Mouse (Mus musculus): ENCODE data around the gene Olfr1411.

The Olfr1411 gene

GRCm38 (mm10) chr1:92594111-92594510, at the start of gene Olfr1411:
Gene Olfr1411, plus strand, starts transcription at chr1:92594411.
- DNase-seq (ENCODE audit: low spot score in 2 of 2), result no peak

GRCm38 (mm10) chr1:92545929-92546328, 48.3 kb upstream of the Olfr1411 start:
- DNase-seq (ENCODE audit: low spot score in 2 of 2), result no peak

- DNase-seq (ENCODE audit: low spot score in 2 of 2), result no peak
These were observed 23.2 kb upstream of the Olfr1411 start, which contains the start of gene Olfr1413 for GRCm38 (mm10) chr1:92571022-92571421. Gene Olfr1413, plus strand, starts transcription at chr1:92571322.

DNA sequence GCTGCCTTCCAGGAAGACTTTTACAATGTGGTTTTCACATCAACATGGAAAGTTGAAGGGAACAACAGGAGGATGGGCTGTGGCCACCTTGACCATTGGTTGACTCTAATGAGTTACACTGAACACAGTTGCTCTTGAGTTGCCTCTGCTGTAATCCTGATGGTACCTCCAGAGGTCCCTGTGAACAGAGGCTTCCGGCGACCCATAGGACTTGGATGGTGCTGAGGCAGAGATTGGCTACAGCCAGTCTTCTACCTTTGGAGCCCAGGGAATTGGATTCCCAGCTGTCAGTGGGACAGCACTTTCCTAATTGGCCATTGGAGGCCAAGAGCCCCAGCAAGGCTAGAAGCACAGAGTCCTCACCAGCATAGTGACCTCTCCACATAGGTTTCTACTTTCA, 8.7 kb upstream of the Olfr1411 start, which contains the start of gene Olfr1412:
Gene Olfr1412, plus strand, starts transcription at position 301 of the 400 bp plus-strand sequence.
- no peak for DNase-seq (ENCODE audit: low spot score in 2 of 2)

DNA sequence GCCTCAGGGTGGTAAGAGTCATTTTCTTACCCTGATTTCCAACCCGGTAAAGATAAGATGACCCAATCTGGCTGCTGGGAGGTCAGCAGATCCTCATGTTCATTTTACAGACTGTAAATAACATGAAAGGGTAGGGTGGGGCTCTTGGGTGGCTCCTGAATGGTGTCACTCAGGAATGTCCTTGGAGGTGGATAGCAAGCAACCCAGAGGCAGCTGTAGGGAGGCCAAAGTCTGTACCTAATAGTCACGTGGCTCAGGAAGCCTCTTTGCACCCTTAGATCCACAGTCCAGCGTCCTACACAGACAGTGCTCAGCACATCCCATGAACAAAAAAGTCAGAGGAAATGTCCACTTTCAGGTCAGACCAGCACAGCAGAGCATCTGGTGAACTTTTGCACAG, 1.8 kb downstream of the Olfr1411 start:
- no peak for DNase-seq (ENCODE audit: low spot score in 2 of 2)

DNA sequence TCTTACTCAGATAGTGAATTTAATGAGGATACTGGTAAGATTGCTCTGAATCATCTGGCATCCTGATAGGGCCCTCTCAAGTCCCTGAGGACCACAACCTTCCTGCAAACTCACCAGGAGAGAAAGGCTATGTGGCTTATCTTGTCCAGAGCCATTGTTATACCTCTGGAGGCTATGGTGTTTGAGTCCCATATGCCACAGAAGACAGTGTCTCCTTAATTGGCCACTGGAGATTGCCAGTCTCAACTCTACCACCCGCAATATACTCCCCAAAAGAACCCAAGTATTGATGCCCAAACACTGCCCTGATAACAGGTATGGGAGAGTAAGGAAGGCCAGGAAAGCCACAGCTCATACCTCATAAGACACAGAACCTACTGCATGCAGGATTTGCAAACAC, 11.3 kb downstream of the Olfr1411 start, which contains the start of gene Olfr1410:
Gene Olfr1410, plus strand, starts transcription at position 301 of the 400 bp plus-strand sequence.
- no peak for DNase-seq (ENCODE audit: low spot score in 2 of 2)

DNA sequence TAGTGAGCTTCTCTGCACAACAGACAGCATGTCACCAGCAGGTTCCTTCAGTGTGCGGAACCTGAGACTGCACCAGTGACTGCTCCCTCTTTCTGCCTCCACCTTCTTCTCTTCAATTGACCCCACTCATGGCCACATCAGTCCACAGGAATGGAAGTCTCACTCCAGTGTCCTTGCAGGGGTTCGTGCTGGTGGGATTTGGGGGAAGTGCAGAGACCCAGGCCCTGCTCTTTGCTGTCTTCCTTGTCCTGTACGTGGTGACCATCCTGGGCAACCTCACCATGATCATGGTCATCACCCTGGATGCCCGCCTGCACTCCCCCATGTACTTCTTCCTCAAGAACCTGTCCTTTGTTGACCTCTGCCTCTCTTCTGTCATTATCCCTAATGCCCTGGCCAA, 13.5 kb downstream of the Olfr1411 start:
- no peak for DNase-seq (ENCODE audit: low spot score in 2 of 2)

DNA sequence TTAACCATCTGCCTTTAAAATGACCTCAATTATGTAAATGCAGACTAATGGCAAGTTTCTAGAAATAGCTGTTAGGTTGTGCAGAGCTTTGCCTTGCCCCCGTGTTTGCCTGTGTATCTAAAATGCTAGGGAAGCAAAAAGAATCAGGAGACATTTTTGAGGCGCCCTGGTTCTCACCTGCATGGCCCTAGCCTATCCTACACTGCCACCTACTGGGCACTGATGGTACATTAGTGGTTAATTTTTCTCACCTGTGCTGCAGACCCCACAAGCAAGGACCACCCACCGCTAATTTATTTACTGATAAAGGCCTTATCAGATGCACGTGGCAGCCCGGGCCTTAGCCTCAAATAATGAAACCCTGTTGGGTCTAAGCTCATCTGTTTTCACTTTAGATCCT, 16.8 kb downstream of the Olfr1411 start:
- DNase-seq (ENCODE audit: low spot score in 2 of 2), result peak in 1 of 2 experiments; percentile 67

GRCm38 (mm10) chr1:92613175-92613574, 19.0 kb downstream of the Olfr1411 start:
- DNase-seq (ENCODE audit: low spot score in 2 of 2), result no peak

GRCm38 (mm10) chr1:92614516-92614915, 20.3 kb downstream of the Olfr1411 start:
- DNase-seq (ENCODE audit: low spot score in 2 of 2), result peak in 1 of 2 experiments; percentile 30

GRCm38 (mm10) chr1:92616046-92616445, 21.8 kb downstream of the Olfr1411 start:
- DNase-seq (ENCODE audit: low spot score in 2 of 2), result no peak

DNA sequence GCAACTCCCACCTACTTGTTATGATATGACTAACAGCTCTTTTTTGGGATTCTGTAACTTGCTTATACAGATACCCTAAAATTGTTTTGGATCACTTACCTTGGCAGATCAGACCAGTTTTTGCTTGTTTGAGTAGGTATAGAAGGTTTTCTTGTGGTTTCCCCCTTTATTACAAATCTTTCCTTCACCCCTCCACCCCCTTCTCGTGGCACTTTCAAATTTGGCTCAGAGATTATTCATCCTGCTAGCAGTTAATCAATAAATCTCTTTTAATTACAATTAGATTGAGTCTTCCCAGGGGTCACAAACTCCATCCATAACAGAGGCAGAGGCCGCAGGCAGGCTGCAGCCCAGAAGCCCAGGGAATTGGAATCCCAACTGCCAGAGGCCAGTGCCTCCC, 23.3 kb downstream of the Olfr1411 start, which contains the start of gene Olfr12:
Gene Olfr12, plus strand, starts transcription at position 301 of the 400 bp plus-strand sequence.
- DNase-seq (ENCODE audit: low spot score in 2 of 2), result no peak

DNA sequence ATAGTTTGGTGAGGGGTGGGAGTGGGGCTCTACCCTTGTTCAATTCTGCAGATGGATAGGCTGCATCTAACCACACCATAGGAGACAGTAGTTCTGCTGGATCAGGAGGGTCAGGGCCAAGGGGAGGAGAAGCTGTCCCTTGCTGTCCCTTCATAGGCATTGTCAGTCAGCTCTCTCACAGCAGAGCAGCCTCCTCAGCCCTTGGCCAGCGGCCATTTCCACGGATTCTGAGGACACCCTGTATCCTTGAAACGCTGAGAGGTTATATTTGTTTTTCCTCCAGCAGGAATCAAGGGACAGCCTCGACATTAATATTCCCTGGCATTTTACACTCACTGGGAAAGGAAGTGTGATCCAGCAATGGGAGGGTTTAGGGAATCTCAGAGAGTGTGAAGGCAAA, 24.1 kb downstream of the Olfr1411 start:
- DNase-seq (ENCODE audit: low spot score in 2 of 2), result no peak

DNA sequence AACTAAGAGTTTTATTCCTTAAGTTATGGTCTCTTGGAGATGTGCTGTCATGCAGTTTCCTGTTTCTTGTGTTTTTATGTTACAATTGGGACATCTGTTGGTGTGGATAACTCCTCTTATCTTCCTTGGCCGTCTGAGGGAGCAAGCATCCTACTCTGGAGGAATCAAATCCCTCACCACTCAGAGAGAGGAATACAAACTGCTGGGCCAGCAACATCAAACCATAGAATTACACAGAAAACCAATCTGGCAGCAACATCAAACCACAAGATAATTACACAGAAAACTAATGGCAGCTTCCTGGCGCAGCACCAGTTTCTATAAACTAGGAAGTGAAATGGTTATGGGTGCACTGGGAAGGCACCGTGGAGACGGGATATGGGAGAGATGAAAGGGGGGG, 34.0 kb downstream of the Olfr1411 start:
- no peak for DNase-seq (ENCODE audit: low spot score in 2 of 2)

GRCm38 (mm10) chr1:92632196-92632595, 38.0 kb downstream of the Olfr1411 start:
- no peak for DNase-seq (ENCODE audit: low spot score in 2 of 2)

DNA sequence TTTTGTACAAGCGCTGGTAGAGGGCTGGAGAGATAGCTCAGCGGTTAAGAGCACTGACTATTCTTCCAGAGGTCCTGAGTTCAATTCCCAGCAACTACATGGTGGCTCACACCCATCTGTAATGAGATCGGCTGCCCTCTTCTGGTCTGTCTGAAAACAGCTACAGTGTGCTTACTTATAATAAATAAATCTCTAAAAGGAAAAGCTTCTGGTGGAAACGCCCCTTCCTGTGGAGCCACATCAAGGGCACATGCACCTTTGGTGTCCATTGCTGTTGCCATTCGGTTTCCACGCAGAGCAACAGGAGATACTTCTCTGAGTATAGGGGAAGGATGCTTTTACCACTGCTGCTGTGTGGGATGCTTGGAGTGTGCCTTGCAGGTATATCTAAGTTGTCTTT, 38.7 kb downstream of the Olfr1411 start:
- no peak for DNase-seq (ENCODE audit: low spot score in 2 of 2)

DNA sequence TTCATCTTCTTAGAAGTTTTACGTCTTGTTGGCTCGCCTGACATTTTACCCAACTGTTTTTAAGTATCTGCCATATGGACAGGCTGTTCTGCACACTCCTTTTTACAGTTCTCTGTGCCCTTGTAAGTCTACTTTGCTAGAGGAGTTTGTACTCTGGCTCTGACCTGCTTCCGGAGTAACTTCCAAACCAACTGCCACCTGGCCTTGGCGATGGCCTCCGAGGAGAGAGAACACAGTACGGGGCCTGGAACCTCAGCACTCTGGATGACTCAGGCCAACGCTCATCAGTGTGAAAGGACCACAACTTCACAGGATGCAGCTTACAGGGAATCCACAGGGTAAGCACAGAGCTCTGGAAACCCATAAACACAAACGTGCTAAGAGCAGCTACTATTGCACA, 39.5 kb downstream of the Olfr1411 start:
- DNase-seq (ENCODE audit: low spot score in 2 of 2), result no peak

DNA sequence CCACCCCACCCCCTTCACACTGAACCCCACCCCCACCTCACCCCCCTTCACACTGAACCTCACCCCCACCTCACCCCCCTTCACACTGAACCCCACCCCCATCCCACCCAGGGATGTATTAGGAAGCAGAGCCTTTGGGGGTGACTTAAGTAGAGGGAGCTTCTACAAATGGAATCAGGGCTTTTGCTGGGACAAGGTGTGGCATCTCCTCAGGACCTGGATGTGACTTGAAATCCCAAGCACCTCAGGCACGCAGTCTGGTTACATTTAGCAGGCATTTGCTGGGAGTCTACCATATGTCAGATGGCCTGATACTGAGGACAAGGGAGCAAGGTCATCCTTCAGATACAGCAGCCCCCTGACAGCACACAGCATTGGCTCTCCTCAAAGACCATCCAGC, 40.4 kb downstream of the Olfr1411 start:
- DNase-seq (ENCODE audit: low spot score in 2 of 2), result no peak

GRCm38 (mm10) chr1:92634976-92635599, 40.9 kb downstream of the Olfr1411 start:
- no peak for DNase-seq (ENCODE audit: low spot score in 2 of 2)

DNA sequence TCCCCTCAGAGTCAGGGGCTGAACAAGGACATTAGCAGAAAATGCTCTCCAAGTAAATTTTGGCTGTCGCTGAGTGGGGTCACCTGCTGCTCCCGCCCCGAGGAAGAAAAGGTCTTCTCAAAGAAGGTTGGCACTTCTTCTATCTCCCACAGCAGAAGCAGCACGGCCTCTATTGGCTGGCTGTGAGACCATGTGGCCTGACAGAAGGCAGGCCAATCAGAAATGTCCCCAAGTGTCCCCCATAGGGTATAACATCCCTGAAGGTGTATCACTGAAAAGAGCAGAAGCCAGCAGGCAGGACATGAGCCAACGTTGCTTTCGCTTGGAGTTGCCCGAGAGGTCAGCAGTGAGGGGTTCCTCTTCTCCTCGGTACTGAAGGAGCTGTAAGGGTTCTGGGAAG, 41.8 kb downstream of the Olfr1411 start:
- no peak for DNase-seq (ENCODE audit: low spot score in 2 of 2)

GRCm38 (mm10) chr1:92636676-92637075, 42.5 kb downstream of the Olfr1411 start:
- DNase-seq (ENCODE audit: low spot score in 2 of 2), result no peak

DNA sequence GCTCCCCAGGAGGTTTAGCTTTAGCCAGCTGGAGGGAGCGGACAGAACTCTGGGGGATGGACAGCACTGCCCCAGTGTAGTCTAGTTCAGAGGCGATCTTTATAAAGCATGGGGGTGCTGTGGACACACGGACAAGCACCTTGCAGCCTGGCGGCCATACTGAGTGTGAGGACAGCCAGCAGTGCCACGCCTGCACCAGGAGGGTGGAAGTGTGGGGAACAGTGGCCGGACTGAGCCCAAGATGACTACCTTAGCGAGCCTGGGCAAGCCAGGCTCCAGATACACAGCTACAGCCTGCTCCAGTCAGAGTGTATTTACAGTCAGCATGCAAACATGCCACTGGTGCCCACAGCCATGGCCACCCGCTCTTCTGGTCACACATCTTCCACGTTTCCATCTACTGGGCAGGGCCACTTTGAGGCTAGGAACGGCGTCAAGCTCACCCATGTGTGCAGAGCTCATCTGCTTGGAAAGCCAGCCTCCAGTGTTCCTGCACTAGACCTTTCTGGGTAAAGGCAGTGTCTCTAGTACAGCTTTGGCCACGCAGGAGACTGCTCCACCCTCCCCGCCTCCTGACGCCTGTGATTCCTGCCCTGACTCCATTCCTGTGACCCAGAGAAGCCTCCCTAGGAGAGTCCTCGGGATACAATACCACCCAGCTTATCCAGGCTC, 43.4 kb downstream of the Olfr1411 start:
- no peak for DNase-seq (ENCODE audit: low spot score in 2 of 2)

DNA sequence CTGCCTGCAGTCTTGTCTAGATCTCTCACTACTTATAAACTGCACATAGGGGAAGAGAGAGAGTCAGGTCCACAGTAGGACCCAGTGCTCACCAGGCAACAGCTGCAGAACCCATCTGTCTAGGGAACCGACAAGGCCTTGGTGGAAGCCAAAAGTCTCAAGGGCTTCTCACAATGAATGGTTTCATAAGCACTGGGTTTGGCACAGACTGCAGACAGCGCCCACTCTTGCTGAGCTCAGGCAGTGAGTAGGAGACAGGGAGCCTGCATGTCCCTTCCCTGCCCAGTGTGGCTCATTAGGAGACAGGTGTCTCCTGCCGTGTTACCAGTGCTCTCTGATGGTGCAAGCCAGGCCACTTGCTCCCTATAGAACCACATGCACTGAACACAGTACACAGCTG, 44.0 kb downstream of the Olfr1411 start:
- peak; percentile 54 to 77 for DNase-seq (ENCODE audit: low spot score in 2 of 2)

Measured in left cerebral cortex, adult 9 months (tissue).